Mouse (Mus musculus) embryonic fibroblast, embryonic 13.5 days (primary cell): ENCODE results near the gene Cdk9.

Experiments used
- CTCF ChIP-seq: IDR thresholded peaks from 2 replicates; pipeline ENCODE4 v1.5.1; 2011; ENCODE audit warnings: mild to moderate bottlenecking, control low read depth, low read length, moderate library complexity, borderline replicate concordance; ENCODE audit not compliant: insufficient read depth
- POLR2A ChIP-seq: IDR thresholded peaks from 2 replicates; pipeline ENCODE4 v1.6.1; 2011; ENCODE audit warnings: low read depth, mild to moderate bottlenecking, control low read depth, low read length, moderate library complexity

- TF ChIP-seq CTCF = no peak
- TF ChIP-seq POLR2A = no peak
Observed at GRCm38 (mm10) chr2:32729547-32729946, 16.7 kb upstream of the Cdk9 start.
